Mouse (Mus musculus): ENCODE measurements around the gene Ube2b. TPM values are rescaled to one million over a fixed set of nuclear protein-coding genes. Genes with fewer than 3 reads are reported as not detected.

The Ube2b gene
- total RNA-seq, 1 experiment from 2014 or later, result 269 TPM

DNA sequence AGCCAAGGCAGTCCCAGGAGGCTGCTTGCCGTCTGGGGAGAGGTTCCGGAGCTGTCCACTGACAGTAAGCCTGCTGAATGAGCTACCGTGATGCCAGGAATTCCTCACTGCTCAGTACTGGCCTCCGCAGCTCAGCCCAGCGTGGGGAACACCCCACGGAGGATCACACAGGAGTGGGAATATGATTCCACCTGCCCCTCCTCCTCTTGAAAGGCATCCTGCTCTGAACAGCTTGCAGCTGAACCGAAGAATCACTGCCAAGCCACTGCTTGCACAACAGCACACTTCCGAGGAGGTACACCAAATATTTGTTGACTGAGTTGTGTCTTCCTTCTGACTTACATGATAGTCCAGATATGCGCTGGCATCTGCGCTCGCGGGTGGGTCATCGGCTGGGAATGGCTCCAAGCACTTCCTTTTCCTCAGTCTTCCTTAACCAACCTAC lies 60.0 kb downstream of the Ube2b start:
- ATAC-seq (ENCODE audit: extremely low read depth, insufficient number of reproducible peaks, low FRiP score, poor library complexity, severe bottlenecking), result no peak

DNA sequence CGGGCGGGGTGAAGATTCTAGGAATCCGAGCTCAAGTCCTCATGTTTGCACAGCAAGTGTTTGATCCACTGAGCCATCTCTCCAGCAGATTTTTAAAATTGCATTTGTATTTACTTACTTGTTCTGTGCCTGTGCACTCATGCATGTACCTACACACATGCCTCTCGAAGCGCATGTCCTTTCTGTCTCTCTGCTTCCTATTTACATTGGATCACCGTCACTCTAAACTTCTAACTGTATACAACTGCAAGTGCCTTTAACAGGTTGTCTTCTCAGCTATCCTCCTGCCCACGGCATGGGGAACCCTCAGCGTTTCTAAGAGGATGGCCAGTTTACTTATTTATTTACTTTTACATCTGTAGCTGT lies 61.0 kb downstream of the Ube2b start:
- no peak for ATAC-seq (ENCODE audit: extremely low read depth, insufficient number of reproducible peaks, low FRiP score, poor library complexity, severe bottlenecking)

DNA sequence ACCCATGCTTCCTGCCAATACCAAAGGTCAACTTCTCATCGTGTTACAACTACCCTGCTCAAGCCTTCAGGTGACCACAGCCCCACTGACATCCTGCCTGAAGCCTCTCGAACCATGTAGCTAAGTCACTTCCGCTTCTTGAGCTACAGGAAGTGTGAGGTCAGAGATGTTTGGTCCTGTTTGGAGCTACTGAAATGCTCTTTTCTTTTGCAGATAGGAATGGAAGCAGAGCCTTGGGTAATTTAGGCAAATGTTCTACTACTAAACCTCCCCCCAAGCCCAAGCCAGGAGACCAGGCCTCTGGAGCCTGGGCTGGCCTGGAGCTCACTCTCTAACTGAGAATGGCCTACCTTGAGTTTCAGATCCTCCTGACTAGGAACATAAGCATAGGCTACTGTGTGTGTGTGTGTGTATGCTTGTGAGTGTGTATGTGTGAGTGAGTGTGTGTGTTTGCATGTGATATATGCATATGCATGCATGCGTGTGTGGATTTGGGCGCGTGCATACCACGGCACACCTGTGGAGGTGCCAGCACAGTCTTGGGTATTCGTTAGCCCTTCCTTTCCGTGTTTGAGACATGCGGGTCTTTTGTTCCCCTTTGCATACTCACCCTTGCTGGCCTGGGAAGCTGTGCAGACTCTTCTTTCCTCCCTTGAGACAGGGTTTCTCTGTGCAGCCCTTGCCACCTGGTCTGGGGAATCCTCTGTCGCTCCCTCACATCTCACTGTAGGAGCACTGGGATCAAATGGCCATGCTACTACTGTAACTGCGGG lies 61.6 kb downstream of the Ube2b start:
- peak; percentile 79 for ATAC-seq (ENCODE audit: extremely low read depth, insufficient number of reproducible peaks, low FRiP score, poor library complexity, severe bottlenecking)

DNA sequence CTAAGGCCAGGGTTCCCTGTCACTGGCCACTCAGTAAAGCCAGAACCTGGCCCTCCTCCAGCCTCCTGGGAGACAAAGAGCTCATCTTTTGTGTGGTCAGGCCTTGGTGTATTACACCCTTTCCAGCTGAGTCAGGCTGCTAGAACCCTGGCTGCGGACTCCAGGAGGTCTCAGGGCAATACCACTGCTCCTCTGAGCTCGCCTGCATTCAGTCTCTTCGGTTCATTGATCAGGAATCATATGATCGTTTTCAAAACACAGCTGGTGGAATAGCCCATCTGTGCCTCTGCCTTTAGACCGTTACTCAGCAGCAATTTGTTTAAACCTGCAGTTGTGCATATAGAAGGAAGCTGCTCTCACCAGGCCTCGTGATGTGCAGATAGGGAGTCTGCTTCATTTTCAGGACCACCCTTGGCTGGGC lies 63.2 kb downstream of the Ube2b start:
- peak; percentile 4; the same call in 1 of the 2 replicates for ATAC-seq (ENCODE audit: extremely low read depth, insufficient number of reproducible peaks, low FRiP score, poor library complexity, severe bottlenecking)

DNA sequence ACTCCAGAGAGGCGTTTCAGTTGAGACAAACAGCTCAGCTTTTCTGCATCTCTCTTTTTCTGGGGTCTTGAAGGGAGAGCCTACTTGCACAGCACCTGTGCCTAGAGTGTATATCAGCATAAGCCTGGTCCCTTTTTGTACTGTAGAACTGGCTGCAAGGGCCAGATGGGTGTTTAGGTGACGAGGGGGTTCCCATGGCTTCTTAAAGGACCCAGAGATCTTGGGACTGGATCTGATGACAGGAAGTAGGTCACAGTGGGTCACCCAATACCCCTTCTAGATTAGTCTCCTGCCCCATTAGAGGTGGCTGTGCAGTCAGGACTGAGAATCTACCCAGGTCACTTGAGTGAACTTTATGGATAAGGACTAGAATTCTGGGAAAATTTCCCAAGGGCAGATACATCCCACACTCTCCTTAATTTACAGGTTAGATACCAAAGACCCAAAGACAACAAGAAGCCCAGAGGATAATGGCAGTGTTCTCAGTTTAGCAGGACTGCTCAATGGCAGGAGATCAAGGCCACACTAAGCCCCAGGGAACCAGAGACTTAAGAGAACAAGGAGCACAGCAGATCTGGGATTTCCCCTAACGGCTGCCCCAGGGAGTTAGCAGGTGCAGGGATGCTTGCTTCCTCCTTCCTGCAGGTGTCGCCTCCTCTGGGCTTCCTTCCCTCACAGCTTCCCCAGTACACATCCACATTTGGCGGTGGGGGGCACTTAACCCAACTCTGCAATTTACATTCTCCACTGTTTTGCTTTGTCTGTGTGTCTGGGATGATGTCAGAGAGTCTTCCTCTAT lies 64.7 kb downstream of the Ube2b start:
- ATAC-seq (ENCODE audit: extremely low read depth, insufficient number of reproducible peaks, low FRiP score, poor library complexity, severe bottlenecking), result peak; percentile 5; the same call in 1 of the 2 replicates

Other genes starting within 250 kb of the Ube2b start
- gene Sec24a, start 237.1 kb downstream of the Ube2b start, total RNA-seq (2017), result 9.9 and 10.7 TPM in 2 replicates
- 20.6 and 26.4 TPM in 2 replicates for gene Sar1b, start 237.1 kb downstream of the Ube2b start, total RNA-seq (2017)
- gene Jade2, start 143.1 kb downstream of the Ube2b start, total RNA-seq (2017), result 35.1 and 36.9 TPM in 2 replicates
- gene Cdkn2aipnl, start 33.1 kb downstream of the Ube2b start, total RNA-seq (2017), result 37.9 and 40.5 TPM in 2 replicates
- 12.8 and 21.7 TPM in 2 replicates for gene Cdkl3, start 3.5 kb upstream of the Ube2b start, total RNA-seq (2017)
- gene Ppp2ca, start 97.9 kb upstream of the Ube2b start, total RNA-seq (2017), result 114 and 133 TPM in 2 replicates
- gene Olfr1373, start 144.8 kb upstream of the Ube2b start, total RNA-seq (2017), result not detected in 2 replicates
- gene Olfr1371, start 213.2 kb upstream of the Ube2b start, total RNA-seq (2017), result not detected in 2 replicates
- gene Skp1a, start 231.2 kb upstream of the Ube2b start, total RNA-seq (2017), result 80.5 and 92.6 TPM in 2 replicates

Measured in neutrophil, adult 5-6 weeks (primary cell).